Mouse (Mus musculus) heart, adult 11 months (tissue): Measurements from ENCODE around the gene Sulf2.
A peak's percentile ranks its signal among the peaks of the same experiment; 100 is the strongest.

Source experiments
- DNase-seq: peaks from one replicate; pipeline ENCODE4 v3.0.0; 2022

The Sulf2 gene

DNA sequence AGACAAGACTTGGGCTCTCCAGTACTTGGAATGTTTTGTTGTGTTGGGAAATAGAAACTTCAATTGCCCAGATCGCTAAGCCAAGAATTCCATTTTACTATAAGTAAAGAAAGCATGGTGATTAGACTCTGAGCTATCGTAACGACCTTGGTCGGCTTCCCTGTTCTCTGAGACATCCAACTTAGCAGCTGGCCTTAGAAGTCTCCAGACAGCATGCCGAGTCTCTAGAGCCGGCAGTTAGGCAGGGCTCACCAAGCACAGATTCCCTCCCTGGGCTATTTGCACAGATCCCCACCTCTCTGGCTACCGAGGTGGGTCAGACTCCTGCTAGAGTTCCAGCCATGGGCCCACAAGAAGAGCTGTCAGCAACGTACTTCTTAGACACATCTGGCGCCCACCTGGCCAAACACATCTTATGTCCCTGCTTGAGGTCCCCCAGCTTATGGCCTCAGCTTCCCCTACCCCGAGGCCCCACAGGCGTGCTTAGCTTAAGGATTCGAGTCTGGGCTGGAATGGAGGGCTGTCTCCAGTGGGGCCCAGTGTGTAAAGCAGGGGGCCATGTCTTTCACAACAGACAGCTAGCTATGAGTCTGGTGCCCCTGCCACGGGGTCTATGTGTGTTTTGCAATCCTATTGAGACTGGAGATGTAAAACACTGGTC is 6.7 kb downstream of the Sulf2 start:
- peak; percentile 94 for DNase-seq

DNA sequence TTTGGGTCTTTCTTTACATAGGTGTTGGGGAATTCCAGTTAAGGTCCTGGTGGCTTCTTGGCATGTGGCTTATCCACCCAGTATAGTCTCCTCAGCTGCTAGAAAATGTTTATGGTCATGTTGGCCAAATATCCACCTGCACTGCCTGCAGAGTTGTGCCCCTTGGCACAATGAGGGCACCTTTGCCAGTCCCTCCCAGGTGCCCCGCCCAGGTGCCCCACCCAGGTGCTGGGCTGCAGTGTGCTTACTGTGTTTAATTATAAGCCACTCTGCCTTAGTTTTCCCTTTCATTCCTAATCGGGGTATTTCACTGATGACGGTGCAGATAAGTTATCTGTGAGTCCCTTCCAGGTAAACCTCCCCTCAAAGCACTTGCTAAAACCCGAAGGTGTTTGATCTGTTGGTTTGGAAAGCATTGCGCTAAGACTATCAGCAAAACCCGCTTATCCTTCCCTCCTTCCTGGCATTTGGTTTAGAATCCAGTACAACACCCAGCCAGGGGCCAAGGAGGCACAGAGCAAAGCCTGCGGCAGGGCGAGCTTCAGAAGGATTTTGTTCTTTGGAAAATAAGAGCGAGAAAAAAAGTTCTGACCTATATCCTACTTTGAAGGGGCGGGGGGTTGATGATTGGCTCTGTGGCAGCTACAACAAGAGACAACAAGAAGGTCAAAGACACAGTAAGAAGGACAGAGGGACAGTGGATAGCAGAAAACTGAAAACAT is 7.4 kb downstream of the Sulf2 start:
- peak; percentile 90 for DNase-seq

DNA sequence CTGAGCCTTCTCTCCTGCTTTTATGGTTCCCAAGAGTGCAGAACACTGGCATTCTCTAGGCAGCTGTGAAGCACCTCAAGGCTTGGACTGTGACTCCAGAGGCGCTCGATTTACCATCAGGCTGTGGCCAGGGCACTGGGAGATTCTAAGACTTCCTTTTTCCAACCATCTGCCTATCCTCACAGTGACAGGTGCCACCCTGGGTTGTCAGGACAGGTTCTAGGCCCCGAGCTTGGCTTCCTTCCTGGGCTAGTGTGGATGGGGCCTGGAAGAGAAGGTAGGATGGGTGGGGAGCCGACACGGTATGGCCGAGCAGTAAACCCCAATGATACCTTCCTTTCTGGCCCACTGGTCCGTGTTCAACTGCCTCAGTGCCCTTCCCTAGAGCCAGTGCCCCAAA is 9.0 kb downstream of the Sulf2 start:
- DNase-seq: peak; percentile 91

DNA sequence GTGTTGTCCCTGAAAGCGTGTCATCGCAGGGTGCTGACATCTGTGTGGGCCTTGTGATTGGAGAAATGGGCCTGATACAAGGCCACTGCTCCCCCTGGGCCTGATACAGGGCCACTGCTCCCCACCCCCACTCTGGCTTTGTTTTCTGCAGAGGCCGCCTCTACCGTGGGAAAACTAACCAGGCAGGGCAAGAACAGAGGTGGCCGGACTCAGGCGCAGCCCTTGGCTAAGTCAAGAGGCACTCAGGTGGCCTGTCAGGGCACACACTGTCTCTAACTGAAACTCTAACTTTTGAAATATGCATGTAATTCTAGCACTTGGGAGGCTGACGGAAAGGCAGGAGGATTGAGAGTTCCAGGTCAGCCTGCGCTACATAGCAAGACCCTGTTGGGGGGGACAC is 10.4 kb downstream of the Sulf2 start:
- no peak for DNase-seq

DNA sequence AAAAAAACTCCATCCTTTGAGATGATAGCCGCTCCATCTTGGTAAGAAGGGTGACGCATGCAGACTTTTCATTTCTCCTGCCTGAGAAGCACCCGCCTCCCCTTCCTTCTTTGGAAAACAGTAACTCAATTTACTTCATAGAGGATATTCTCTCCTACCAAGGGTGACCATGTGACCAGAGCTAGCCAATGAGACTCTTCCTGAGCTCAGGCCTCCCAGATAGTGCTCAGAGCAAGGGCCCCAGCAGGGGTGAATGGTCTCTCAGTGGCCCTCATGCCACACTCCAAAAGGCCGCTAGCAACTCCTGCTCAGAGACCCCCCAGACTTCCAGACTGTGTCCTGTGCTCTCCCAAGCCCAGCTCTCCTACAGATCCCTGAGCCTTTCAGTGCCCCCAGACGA is 11.6 kb downstream of the Sulf2 start:
- DNase-seq: peak; percentile 96

DNA sequence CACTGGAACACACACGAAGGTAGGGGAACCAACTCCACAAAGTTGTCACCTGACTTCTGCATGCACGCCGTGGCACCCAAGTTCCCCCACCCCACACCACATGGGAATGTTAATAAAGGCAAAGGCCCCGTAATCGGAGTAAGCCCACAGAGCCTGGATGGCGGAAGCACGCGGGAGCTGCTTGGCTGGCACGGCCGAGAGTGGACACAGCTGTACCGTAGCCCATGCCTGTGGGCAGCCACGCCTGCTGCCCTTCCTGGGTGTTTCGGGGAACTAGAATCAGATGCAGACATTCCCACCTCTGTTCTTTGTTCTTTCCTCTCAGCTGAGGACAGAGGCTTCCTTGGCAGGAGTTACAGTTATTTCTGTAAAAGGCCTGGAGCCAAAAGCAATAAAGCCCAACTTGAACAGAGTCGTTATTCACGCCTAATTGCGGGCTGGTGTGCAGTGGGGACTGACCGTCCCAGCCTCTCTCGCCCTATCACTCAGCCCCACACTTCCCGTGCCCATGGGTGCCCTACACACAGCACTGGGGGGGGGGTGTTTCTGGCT is 12.8 kb downstream of the Sulf2 start:
- DNase-seq: peak; percentile 96

DNA sequence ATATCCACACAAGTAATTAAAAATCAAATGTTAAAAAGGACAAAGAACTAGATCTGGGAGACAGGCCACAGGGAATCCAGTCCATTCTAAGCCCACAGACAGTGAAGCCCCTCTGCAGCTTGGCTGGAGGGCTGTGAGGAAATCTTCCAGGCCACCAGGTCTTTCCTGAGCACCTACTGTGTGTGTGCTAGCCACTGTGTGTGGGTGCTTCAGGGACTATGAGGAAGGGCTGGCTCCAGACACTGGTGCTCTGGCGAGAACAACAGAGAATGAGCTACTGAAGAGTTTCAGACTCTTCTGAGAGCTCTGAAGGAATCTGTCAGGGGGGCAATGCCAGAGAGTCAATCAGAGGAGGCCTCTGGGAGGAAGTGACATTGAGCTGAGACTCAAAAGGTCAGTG is 13.6 kb downstream of the Sulf2 start:
- peak; percentile 88 for DNase-seq

DNA sequence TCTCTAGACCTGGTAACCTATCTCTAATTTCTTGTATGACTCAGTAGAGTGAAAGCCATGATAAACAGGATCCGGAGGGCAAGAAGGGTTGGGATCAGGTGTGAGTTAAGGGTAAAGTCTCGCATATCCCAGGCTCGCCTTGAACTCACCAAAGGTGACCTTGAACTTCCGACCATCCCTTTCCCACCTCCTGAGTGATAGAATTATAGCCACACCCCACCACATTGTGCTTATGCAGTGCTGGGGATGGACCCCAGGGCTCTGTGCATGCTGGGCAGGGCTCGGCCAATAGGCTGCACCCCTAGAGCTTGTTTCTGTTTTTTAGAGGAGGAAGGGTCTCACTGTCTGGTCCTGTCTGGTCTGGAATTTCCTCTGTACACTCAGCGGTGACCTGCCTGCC is 14.4 kb downstream of the Sulf2 start:
- DNase-seq: no peak

DNA sequence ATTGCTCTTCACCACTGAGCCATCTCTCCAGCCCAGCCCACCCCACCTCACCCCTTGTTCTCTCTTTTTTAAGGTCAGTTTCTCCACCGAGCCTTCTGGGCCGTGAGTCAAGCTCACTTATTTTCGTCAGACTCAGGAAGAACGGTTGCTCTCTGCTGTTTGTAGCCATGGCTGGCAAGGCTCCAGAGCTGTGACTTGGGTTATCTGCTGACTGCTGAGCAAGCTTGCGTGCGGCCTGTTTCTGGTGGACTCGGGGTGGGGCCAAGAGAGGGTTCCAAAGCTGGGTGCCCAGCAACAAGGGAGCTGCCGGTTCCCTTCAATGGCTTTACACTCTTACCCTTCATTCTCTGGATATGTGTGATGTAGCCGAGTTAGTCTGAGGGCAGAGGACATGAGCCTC is 15.0 kb downstream of the Sulf2 start:
- DNase-seq: peak; percentile 99

DNA sequence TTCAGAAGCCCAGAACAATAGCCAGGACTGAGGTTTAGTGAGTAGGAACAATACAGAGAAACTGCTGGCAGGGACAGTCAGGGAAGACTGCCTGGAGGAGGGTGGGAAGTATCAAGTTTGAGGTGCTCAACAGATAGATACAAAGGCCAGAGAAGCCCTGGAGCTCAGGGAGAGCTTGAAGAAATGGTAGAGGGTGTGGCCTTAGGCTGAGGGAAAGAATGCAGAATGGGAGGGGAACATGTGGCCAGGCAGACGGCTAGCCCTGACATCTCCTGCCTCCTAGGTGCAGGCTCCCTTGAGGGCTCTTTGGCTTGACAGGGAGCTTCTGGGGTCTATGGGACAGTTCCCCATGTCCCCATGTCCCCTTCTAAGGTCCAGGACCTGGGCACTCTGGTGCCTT is 17.2 kb downstream of the Sulf2 start:
- no peak for DNase-seq

DNA sequence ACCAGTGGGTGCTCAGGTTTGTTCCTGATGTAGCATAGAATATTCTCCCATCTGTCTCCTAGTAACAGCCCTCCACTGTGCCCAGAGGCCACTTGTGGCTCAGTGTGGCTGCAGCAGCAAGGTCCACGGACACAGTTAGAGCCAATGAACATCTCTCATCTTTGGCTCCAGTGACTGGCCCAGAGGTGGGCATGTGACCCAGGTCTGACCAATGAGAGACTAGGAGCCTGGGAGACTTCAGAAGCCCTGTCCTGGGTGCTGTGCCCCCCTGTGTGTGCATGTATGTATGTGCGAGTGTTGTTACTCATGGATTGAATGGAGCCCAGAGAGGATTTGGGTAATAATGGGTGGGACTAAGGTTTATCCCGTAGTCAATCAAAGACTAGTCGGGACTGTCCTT is 18.0 kb downstream of the Sulf2 start:
- DNase-seq: no peak

DNA sequence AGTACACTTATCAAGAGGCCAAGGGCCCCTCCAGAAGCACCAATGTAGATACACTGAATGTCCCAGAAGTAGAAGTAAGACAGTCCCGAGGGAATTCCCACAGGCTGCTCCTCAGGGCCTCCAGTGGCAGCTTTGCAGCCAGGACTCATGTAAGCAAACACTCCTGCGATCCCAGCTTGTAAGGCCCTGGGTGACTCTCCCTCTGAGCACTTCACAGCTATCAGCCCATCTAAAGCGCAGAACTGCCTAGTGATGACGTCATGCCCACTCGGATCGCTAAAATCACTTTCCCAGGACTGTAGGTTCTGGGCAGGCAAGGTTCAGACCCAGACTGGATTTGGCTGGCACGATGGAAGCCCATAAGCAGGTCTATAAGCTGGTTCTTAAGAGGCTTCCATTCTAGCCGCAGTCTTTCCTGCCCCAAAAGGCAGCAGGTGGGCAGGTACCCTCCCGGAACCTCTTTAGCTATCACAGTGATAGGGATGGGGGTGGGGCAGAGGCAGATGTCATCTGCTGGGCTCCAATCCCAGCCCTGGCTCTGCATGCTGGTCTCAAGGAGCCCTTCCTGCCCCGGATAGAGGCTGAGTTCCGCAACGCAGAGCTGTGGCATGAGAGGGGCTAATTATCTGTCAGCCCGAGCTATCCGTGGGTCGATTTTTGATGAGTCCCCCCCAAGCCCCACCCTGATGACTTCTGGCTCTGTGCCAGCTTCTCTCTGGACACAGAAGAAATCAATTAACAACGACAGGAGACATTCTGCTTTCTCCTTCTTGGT is 19.6 kb downstream of the Sulf2 start:
- peak; percentile 91 for DNase-seq

DNA sequence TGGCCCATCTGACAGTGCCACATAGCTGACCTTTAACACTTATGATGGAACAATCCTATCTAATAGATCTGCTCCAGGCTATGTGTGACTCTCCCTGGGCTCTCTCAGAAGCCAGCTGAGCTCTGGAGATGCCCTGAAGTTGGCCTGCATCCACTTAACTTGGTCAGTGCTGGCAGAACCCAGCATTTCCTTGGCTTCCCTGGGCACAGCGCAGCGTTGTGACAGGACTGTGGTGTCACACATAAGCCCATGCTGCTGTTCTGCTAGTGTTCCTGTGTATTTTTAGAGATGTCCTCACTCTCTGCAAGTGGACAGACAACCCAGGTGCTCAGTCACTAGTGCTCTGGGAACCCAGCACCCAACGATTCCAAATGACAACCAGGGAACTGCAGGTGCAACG is 26.7 kb downstream of the Sulf2 start:
- peak; percentile 94 for DNase-seq

DNA sequence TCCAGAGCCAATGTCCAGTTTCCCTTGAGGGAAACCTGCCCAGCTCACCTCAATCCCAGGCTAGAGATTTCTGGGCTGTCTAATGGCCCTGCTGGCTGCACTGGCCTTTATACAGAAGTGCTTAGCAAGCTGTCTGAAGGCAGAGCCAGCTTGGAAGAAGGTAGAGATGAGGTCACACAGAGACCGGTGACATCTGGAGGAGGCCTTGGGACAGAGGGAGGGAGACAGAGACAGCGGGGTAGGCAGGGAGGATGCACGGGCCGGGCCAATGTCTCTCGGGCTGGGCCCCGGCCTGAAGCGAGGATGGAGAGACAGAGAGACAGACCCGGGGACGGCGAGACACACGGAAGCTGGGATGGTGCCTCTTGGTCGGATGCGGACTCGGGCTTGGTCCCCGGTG is 27.4 kb downstream of the Sulf2 start:
- DNase-seq: peak; percentile 93

DNA sequence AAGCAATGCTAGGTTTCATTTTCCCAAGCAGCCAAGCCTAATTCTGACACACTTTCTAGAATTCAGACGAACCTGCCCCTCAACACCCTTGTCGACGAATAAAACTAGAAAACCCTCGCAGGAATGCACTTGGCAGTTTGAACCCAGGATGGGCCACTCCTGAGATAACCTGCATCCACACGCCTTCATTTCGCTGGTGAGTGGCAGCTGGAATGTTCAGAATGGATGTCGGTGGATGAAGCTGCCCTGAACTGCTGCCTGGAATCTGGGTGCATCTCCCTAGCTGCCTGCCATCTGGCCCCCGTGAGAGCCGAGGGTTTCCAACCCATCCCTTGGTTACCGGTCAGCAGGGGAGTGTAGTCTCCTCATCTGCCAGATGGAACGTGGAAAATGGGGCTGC is 29.1 kb downstream of the Sulf2 start:
- DNase-seq: peak; percentile 94

DNA sequence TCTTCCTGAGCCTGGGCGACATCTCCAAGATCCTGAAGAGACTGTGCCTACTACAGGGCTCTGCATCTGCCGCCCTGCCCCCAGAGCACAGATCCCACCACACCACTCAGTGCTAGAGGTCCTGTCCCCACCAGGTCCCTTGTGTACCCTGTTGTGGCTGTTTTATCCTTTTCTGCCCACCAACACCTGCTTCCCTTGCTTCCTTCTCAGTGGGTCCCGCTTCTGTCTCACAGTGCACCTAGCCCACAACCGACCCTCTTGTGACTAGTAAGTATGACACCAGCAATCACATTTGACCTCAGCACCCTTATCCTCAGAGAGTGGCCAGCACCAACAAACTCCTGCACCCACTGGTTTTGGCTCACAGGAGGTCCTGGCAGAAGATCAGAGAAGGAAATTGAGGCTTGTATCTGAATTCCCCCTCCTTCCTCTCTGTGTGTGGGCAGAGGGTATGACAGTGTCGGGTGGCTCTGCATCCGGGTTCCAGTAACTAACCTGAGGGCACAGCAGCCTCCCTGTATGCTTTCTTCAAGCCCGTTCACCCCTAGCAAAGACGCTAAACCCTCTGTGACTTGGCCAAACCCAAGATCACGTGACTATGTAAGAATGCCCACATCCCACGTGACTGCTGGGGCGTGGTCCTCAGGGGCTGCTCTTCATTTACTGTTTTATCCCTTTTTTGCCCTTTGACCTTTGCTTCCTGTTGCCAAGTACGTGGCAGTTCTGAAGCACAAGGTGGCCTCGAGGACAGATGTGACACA is 29.8 kb downstream of the Sulf2 start:
- DNase-seq: peak; percentile 95

DNA sequence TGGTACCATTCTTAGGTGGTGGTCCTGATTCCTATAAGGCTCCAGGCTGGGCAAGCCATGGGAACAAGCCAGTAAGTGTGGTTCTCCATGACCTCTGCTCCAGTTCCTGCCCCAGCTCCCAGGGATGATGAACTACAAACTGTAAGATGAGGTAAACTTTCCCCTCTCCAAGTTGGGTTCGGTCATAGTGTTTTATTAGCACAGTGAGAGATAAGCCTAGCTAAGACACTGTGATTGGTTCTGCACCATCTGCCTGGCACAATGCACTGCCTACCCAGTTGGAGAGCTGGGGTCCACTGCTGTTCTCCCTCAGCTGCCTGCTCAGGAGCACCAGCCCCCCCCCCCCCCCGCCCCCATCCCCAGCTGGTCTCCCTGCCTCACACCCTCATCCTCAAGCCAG is 30.4 kb downstream of the Sulf2 start:
- no peak for DNase-seq

DNA sequence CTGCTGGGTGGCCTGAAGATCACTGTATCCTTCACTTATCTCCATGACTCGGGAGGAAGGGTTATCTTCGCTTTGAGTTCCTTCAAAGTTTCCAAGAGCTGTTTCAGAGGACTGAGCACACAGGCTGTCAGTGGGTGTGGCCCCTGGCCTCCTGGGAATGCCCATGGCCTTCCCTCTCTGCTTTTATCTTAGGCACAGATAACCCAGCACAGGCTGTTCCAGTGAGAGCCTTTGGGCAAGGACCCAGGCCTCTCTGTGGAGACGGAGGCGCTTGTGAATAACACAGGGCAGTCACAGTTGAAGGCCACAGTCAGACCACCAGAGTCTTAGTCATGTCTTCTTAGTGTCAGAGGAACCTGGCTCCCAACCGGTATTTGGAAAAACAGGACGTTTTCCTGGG is 32.7 kb downstream of the Sulf2 start:
- DNase-seq: peak; percentile 99

DNA sequence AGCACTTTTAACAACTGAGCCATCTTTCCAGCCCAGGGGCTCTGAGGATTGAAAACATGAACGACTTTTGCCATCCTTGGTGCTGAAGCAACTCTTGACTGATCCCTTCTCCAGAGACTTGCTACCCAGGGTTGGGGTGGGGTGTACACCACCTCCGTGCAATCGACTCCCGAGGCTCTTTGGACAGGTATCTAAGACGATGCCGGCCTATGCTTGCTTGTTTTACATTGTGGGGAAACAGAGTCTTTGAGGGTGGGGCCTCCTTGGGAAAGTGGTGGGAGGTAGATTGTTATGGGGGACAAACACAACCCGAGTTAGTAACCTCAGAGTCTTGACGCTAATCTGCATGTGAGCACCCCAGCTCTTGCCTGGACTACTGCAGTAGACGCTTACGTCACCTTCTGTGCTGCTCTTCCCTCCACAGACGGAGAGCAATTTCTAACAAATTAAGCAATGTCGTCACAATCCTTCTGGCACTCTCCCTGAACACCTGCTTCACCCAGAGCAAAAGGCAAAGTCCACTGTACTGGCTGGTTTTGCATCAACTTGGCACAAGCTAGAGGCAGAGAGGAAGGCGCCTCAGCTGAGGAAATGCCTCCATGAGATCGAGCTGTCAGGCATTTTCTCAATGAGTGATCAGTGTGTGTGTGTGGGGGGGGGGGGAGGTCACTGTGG is 33.6 kb downstream of the Sulf2 start:
- DNase-seq: peak; percentile 91

DNA sequence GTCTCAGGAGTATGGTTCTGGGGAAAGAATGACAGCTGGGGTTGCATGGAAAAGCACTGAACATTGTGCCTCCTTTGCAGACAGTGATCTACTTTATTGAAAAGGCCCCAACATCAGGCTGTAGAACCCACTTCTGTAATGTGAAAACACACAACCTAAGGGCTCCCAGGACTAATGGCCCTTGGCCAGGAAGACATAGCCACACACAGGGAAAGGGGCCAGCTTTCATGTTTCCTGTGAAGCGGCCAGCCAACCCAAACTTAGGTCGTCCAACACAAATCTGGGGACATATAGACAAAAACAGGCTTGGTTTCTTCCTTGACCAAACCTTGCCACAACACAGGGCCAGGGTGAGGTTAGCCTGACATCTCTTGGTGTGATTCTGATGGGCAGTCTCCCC is 35.5 kb downstream of the Sulf2 start:
- peak; percentile 90 for DNase-seq

DNA sequence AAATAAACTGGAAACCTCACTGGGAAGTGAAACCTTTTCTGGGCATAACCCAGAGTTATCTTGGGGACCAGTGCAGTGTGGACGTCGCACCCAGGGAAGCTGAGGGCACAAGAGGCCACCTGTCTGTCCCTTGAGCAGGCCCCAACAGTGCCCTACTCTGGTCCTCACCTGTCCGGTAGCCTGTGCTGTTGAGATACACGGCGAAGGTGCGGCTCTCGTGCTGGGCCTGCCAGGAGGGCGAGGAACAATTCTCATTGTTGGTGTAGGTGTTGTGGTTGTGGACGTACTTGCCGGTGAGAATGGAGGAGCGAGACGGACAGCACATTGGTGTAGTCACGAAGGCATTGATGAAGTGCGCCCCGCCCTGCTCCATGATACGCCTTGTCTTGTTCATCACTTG is 38.8 kb downstream of the Sulf2 start:
- peak; percentile 92 for DNase-seq

DNA sequence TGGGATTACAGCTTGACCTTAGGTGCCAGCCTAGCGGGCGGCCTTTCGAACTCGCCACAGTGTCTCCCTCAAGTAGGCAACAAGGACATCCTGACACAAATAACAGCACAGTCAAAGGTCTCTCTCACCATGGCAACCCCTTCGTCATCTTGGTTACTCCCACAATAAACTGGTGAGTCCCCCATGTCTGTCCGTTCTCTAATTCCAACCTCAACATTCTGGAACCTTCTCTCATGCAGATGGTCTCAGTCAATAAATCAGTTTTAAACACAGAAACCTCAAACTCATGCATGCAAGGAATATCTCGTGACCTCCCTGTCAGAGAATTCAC is 39.2 kb downstream of the Sulf2 start:
- DNase-seq: no peak
